Mouse (Mus musculus) ES-Bruce4 (cell line): ENCODE results near the gene Ncs1. TPM values are rescaled to one million over a fixed set of nuclear protein-coding genes. Genes with fewer than 3 reads are reported as not detected.

Experiments used
- H3K27ac ChIP-seq: 2 replicates; pipeline ENCODE4 v1.5.1; 2012; ENCODE audit warnings: low read length, inconsistent platforms; ENCODE audit not compliant: insufficient read depth
- H3K27me3 ChIP-seq: 2 replicates; pipeline ENCODE4 v1.6.1; 2012; ENCODE audit warnings: mild to moderate bottlenecking, low read length, inconsistent platforms; ENCODE audit not compliant: control insufficient read depth, poor library complexity, insufficient read depth, severe bottlenecking
- H3K36me3 ChIP-seq: 2 replicates; pipeline ENCODE4 v1.6.1; 2012; ENCODE audit warnings: inconsistent platforms, mild to moderate bottlenecking, low read length, moderate library complexity; ENCODE audit not compliant: control insufficient read depth, poor library complexity, insufficient read depth, severe bottlenecking
- H3K4me1 ChIP-seq: one replicate; pipeline ENCODE4 v1.8.1; 2011; ENCODE audit warnings: low read length; ENCODE audit not compliant: control insufficient read depth, insufficient read depth
- H3K4me3 ChIP-seq: 2 replicates; pipeline ENCODE4 v1.5.1; 2011; ENCODE audit warnings: low read depth, mild to moderate bottlenecking, low read length
- H3K9ac ChIP-seq: 2 replicates; pipeline ENCODE4 v1.6.1; 2012; ENCODE audit warnings: low read depth, mild to moderate bottlenecking, inconsistent platforms; ENCODE audit not compliant: poor library complexity, severe bottlenecking
- H3K9me3 ChIP-seq: replicated peaks from 2 replicates; pipeline ENCODE4 v1.6.1; 2012; ENCODE audit warnings: mild to moderate bottlenecking, low read length, inconsistent platforms; ENCODE audit not compliant: control insufficient read depth, poor library complexity, insufficient read depth, severe bottlenecking
- CTCF ChIP-seq: IDR thresholded peaks from one replicate; pipeline ENCODE4 v1.8.1; 2011; ENCODE audit warnings: low read depth, low read length
- EP300 ChIP-seq: IDR thresholded peaks from 2 replicates; pipeline ENCODE4 v1.6.1; 2011; ENCODE audit warnings: low read depth, low read length; ENCODE audit not compliant: insufficient read depth
- POLR2A ChIP-seq: IDR thresholded peaks from one replicate; pipeline ENCODE4 v1.8.1; 2011; ENCODE audit warnings: low read length; ENCODE audit not compliant: insufficient read depth
- polyA plus RNA-seq: library from polyadenylated mRNA; stranded (reverse); fragments of >200 nt; gene quantifications from 2 replicates; pipeline ENCODE4 v1.2.4, GENCODE M21; 2011; ENCODE audit warnings: low read depth; ENCODE audit not compliant: missing spikeins, insufficient read depth, insufficient read length

Gene Ncs1
- polyA plus RNA-seq, 1 experiment, result 6.2 TPM

DNA sequence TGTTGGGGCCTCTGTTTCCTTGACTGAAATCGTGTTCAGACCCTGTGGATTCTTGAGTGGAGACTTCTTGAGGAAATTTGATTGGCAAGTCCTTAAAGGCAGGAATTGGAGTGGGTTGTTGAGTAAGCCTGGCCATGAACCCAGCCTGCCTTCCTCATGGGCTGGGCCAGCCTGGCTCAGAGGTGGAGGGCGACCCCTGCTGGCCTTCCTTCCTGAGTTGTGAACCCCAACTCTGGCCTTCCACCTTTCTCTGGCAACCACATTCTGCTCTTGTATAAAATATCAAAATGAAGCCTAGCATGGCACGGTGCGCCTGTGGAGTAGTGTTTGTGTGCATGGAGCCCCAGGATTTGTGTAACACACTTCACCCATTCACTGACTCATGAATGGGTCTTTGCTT, 60.1 kb downstream of the Ncs1 start:
- Histone ChIP-seq H3K27ac (no peak overlapping the region), H3K4me3 (peak overlapping the region; percentile 39), H3K36me3 (no peaks in the 10 kb centered on the region)

DNA sequence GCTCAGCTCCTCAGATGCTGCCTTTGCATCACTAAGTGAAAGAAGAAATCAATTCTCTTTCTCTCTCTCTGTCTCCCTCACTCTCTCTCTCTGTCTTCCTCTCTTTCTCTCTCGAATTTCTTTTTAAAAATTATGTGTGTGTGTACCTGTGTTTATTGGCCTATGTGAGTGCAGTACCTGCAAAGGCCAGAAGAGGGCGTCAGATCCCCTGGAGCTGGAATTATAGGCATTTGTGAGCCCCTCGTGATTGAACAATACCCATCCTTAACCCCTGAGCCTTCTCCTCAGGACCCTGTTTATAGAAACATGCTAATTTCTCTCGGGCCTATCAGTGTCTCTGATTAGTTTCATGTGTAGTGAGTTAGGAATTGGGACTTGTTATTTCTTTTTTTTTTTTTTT, 62.6 kb downstream of the Ncs1 start:
- H3K4me1 ChIP-seq, result peaks cover 3% of the 10 kb centered on the region
- H3K9ac ChIP-seq, result no peak overlapping the region
- no peak overlapping the region for H3K4me3 ChIP-seq
- TF ChIP-seq EP300 (no peak), CTCF (peak; percentile 28)
- H3K9me3 ChIP-seq, result no peaks in the 10 kb centered on the region
- no peak overlapping the region for H3K27ac ChIP-seq
- no peaks in the 10 kb centered on the region for H3K27me3 ChIP-seq
- H3K36me3 ChIP-seq, result no peaks in the 10 kb centered on the region

More for the DNA sequence above, 60.1 kb downstream of the Ncs1 start:
- TF ChIP-seq CTCF, result peak; percentile 93
- no peak for TF ChIP-seq POLR2A
- H3K9me3 ChIP-seq, result no peaks in the 10 kb centered on the region
- no peaks in the 10 kb centered on the region for H3K27me3 ChIP-seq
- peak overlapping the region; percentile 14; the same call in 1 of the 2 replicates for H3K9ac ChIP-seq
- H3K4me1 ChIP-seq, result peaks cover 3% of the 10 kb centered on the region

DNA sequence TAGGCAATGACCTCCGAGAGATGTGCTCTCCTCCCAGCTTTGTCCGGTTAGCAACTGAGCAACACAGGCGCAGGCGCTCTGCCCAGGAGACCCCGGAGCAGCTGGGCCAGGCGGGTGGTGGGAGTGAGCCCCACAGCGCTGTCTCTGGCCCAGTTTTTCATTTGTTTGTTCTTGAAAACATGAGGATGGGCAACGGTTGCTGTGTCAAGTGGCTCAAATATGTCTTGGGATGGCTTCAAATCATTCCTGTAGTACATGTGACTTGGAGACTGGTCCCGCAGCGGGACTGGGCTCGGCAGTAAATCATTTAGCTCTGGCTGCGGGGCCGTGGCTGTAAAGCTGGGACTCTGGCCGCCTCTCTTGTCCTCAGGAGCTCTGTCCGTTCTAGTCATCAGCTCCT, 63.9 kb downstream of the Ncs1 start:
- H3K27me3 ChIP-seq, result peaks cover 5% of the 10 kb centered on the region; the same call in 1 of the 2 replicates
- TF ChIP-seq POLR2A (no peak), CTCF (no peak), EP300 (no peak)
- no peak overlapping the region for H3K9ac ChIP-seq

DNA sequence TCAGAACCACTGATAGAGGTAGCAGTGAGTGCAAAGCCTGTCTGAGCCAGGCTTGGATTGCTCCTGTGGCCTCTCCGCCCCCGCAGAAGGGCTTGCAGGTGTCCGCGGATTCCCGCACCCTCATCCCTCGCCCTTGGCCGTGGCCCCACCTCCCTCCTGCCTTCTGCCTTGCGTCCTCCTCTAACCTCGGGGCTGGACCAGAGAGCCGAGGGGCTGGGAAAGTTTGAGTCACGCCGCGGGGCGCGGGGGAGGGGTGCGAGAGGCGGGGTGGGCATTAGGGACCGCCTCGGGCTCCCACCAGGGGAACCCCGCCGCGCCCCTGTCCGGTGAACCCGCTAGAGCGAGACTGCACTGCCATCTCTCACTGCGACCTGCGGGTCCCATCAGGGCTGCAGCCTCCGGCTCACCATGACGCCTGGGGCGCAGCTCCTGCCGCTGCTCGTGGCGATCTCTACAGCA, 68.4 kb downstream of the Ncs1 start, which contains the start of gene Hmcn2:
Gene Hmcn2, plus strand, starts transcription at position 409 of the 459 bp plus-strand sequence.
- H3K4me1 ChIP-seq, result no peaks in the 10 kb centered on the region
- H3K27ac ChIP-seq, result no peak within 1 kb of the TSS
- H3K27me3 ChIP-seq, result peaks cover 5% of the 10 kb centered on the region; the same call in 1 of the 2 replicates
- H3K4me3 ChIP-seq, result peak within 1 kb of the TSS; percentile 15; the same call in 1 of the 2 replicates
- TF ChIP-seq CTCF (no peak), POLR2A (no peak), EP300 (no peak)
- no peak within 1 kb of the TSS for H3K9ac ChIP-seq
- H3K9me3 ChIP-seq, result no peaks in the 10 kb centered on the region
- no peaks in the 10 kb centered on the region for H3K36me3 ChIP-seq

More for the DNA sequence above, 63.9 kb downstream of the Ncs1 start:
- Histone ChIP-seq H3K4me1 (peaks cover 1% of the 10 kb centered on the region), H3K9me3 (no peaks in the 10 kb centered on the region), H3K4me3 (no peak overlapping the region), H3K27ac (no peak overlapping the region), H3K36me3 (no peaks in the 10 kb centered on the region)

DNA sequence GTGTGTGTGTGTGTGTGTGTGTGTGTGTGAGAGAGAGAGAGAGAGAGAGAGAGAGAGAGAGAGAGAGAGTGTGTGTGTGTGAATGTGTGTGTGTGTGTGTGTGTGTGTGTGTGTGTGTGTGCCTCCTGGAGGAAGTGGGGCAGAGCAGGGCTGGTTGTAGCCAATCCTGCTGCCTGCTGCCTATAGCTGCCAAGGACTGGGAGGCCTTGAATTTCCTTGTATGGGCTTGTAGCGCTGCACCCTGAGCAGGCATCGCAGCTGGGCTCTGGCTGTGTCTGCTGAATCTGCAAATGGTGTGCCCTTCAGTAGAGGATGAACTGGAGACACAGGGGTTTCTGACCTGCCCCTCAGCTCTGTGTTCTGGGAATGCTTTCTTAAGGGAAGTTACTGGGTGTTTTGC, 72.5 kb downstream of the Ncs1 start:
- H3K9me3 ChIP-seq, result no peaks in the 10 kb centered on the region
- H3K4me3 ChIP-seq, result no peak overlapping the region
- H3K36me3 ChIP-seq, result no peaks in the 10 kb centered on the region
- no peak overlapping the region for H3K27ac ChIP-seq
- H3K9ac ChIP-seq, result no peak overlapping the region
- H3K27me3 ChIP-seq, result peaks cover 5% of the 10 kb centered on the region; the same call in 1 of the 2 replicates
- no peaks in the 10 kb centered on the region for H3K4me1 ChIP-seq
- TF ChIP-seq EP300 (no peak), CTCF (no peak), POLR2A (no peak)

DNA sequence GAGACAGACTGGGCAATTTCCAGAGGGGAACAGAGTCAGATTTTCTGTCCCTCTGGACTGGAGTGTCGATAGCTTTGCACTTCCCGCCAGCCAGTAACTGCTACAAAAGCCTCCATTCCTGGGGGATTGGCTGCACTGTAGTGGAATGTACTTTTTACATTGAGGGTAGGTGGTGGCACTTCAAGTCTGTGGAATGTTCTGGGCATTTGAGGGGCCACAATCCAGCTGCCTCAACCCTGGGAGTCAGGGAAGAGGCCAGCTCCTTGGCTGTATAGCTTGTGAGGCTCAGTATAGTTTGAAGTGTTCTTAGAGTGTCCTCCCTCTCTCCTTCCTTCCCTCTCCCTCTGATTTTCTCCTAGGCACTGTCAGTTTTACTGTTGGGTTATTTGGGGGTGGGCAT, 73.6 kb downstream of the Ncs1 start:
- Histone ChIP-seq H3K4me1 (no peaks in the 10 kb centered on the region), H3K27ac (no peak overlapping the region), H3K27me3 (peaks cover under 1% of the 10 kb centered on the region; the same call in 1 of the 2 replicates), H3K4me3 (no peak overlapping the region), H3K36me3 (no peaks in the 10 kb centered on the region), H3K9me3 (no peaks in the 10 kb centered on the region), H3K9ac (no peak overlapping the region)
- TF ChIP-seq POLR2A, result no peak
- no peak for TF ChIP-seq CTCF
- TF ChIP-seq EP300, result no peak
